Mouse (Mus musculus) testis, adult 2 months (tissue): ENCODE results near the gene Ice1.

Source experiments
- CTCF ChIP-seq: fragments of 200-500 bp; IDR thresholded peaks from 2 replicates; pipeline ENCODE4 v1.5.1; 2012; ENCODE audit warnings: low read depth, mild to moderate bottlenecking, inconsistent platforms, low read length, moderate library complexity; ENCODE audit not compliant: control insufficient read depth, insufficient read depth, insufficient replicate concordance
- POLR2A ChIP-seq: fragments of 200-500 bp; IDR thresholded peaks from 2 replicates; pipeline ENCODE4 v1.6.1; 2012; ENCODE audit warnings: low read depth, mild to moderate bottlenecking, inconsistent platforms, low read length, moderate library complexity; ENCODE audit not compliant: control insufficient read depth

DNA sequence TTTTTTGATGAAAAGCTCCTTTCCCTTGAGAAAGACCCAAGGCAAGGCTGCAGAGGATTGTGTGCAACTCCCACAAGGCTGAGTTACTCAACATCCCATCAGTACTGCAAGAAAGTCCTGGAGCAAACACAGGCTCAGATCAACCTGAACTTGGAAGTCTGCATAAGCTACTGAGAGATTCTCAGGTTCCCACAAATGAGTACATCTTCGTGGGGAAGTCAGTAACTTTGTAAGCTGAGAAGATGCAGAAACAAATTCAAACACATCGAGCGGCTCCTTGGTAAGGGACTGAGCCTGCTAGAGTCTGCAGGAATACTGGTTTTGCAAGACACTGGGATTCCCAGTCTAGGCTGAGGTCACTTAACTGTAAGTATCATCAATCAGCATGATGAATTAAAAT lies 40.5 kb downstream of the Ice1 start:
- TF ChIP-seq CTCF (no peak), POLR2A (no peak)
